In genomic region chr5:103681824-103682223, GRCm38 (mm10) we compare ENCODE assay signal across 26 mouse cellular contexts. TPM values are rescaled to one million over a fixed set of nuclear protein-coding genes. Genes with fewer than 3 reads are reported as not detected.
DNase-seq lines count a peak whose midpoint lies in the region; ATAC-seq lines count a peak whose summit lies in the region.
"Had no signal": no experiment of that assay in that cellular context is flagged by ENCODE, and none has a peak within 500 bp of the region (broad histone marks: within the 10 kb centered on the region; RNA-seq: fewer than 3 reads in every experiment).

No protein-coding gene starts in this region.

- H3K9ac ChIP-seq in embryonic facial prominence, embryonic 14.5 days (ENCODE audit: low read depth, low read length), result 0 out of 2 replicates have a peak overlapping the region, but pooled peaks have one; percentile 11
- H3K9ac ChIP-seq: embryonic facial prominence, embryonic 13.5 days; forebrain, embryonic 13.5 days; forebrain, embryonic 15.5 days; forebrain, postnatal 0 days had no signal

- WGBS in embryonic facial prominence, embryonic 14.5 days, result 29% methylated on average over 3 of the region's 3 CpGs
- WGBS in embryonic facial prominence, embryonic 10.5 days, result 45% methylated on average over 3 of the region's 3 CpGs

- no peak overlapping the region for H3K27ac ChIP-seq in embryonic facial prominence, embryonic 14.5 days (replicated peaks; ENCODE audit: low read depth, low read length)
- H3K27ac ChIP-seq in embryonic facial prominence, embryonic 10.5 days (replicated peaks), result no peak overlapping the region
- H3K27ac ChIP-seq: embryonic facial prominence, embryonic 13.5 days; forebrain, embryonic 13.5 days; forebrain, embryonic 15.5 days had no signal

- H3K9me3 ChIP-seq in embryonic facial prominence, embryonic 14.5 days (ENCODE audit: control insufficient read depth, low read length), result no peaks in the 10 kb centered on the region
- H3K9me3 ChIP-seq in embryonic facial prominence, embryonic 10.5 days, result no peaks in the 10 kb centered on the region
- H3K9me3 ChIP-seq: embryonic facial prominence, embryonic 13.5 days; forebrain, embryonic 13.5 days; forebrain, embryonic 15.5 days; G1E had no signal

- DNase-seq in adrenal gland, adult 2 months, result peak; percentile 32
- DNase-seq in adrenal gland, adult 8-10 months, result no peak
- no peak for DNase-seq in embryonic facial prominence, embryonic 14.5 days (ENCODE audit: low spot score)
- DNase-seq in embryonic facial prominence, embryonic 10.5 days (ENCODE audit: low spot score), result no peak
- peak; percentile 18 for DNase-seq in ovary, postnatal 36 days (ENCODE audit: low spot score)
- DNase-seq in ovary, postnatal 14 days (ENCODE audit: low spot score), result no peak
- DNase-seq in cerebellum, adult 9-10 months, result no peak
- DNase-seq: adrenal gland, postnatal 10 days; B cell, adult 2 months; cerebellum, adult 11 months; cerebellum, adult 18-20 months; cerebellum, adult 8-10 months; cerebellum, postnatal 10 days; cerebellum, postnatal 25 days; forebrain, postnatal 0 days had no signal

- H3K4me1 ChIP-seq in embryonic facial prominence, embryonic 14.5 days (ENCODE audit: control insufficient read depth, insufficient read depth, low read length), result no peaks in the 10 kb centered on the region
- H3K4me1 ChIP-seq in embryonic facial prominence, embryonic 10.5 days, result no peaks in the 10 kb centered on the region; the same call in 1 of the 2 replicates
- H3K4me1 ChIP-seq: forebrain, embryonic 13.5 days; forebrain, embryonic 15.5 days had no signal

- no peaks in the 10 kb centered on the region for H3K36me3 ChIP-seq in embryonic facial prominence, embryonic 14.5 days (ENCODE audit: control insufficient read depth, insufficient read depth, low read length)
- H3K36me3 ChIP-seq in embryonic facial prominence, embryonic 10.5 days (replicated peaks), result no peaks in the 10 kb centered on the region
- H3K36me3 ChIP-seq: embryonic facial prominence, embryonic 13.5 days; forebrain, embryonic 15.5 days; G1E had no signal

- ATAC-seq in embryonic facial prominence, embryonic 14.5 days (ENCODE audit: low read depth), result no peak
- ATAC-seq: CD4-positive, CD25-positive, alpha-beta regulatory T cell, adult 4 months; forebrain, embryonic 13.5 days; forebrain, embryonic 15.5 days; forebrain, postnatal 0 days; Patski had no signal

- H3K4me3 ChIP-seq in embryonic facial prominence, embryonic 14.5 days (ENCODE audit: low read depth, low read length), result no peak overlapping the region
- no peak overlapping the region for H3K4me3 ChIP-seq in embryonic facial prominence, embryonic 10.5 days
- H3K4me3 ChIP-seq: embryonic facial prominence, embryonic 13.5 days; forebrain, embryonic 13.5 days; forebrain, embryonic 15.5 days had no signal

- H3K4me2 ChIP-seq in embryonic facial prominence, embryonic 14.5 days (ENCODE audit: low read depth, low read length), result no peak overlapping the region
- H3K4me2 ChIP-seq: embryonic facial prominence, embryonic 13.5 days; forebrain, embryonic 13.5 days; forebrain, embryonic 15.5 days had no signal

- H3K27me3 ChIP-seq in embryonic facial prominence, embryonic 14.5 days (replicated peaks; ENCODE audit: control insufficient read depth, insufficient read depth, low read length), result no peaks in the 10 kb centered on the region
- H3K27me3 ChIP-seq in embryonic facial prominence, embryonic 10.5 days (replicated peaks; ENCODE audit: low read depth, poor library complexity, severe bottlenecking), result no peaks in the 10 kb centered on the region
- H3K27me3 ChIP-seq: CH12.LX; embryonic facial prominence, embryonic 13.5 days; forebrain, embryonic 13.5 days; forebrain, embryonic 15.5 days; Patski had no signal

RNA-seq across cellular contexts. Expression of gene Aff1, which starts 10.3 kb away (rescaled TPM):
- total RNA-seq in adrenal gland, adult 2 months (2021), result 10 to 100 TPM; 32.8 to 50.0 TPM
- polyA plus RNA-seq in adrenal gland, adult 2 months (2012; rRNA removed), result 4.3 and 5.6 TPM in 2 replicates
- total RNA-seq in adrenal gland, adult 8-10 months (2022), result 10 to 100 TPM; 44.1 to 57.5 (median 51.0) TPM
- polyA plus RNA-seq in embryonic facial prominence, embryonic 14.5 days (2014; fragmentation: Nextera tagmentation; extraction: Ambion mirVana), result 7.5 and 8.2 TPM in 2 replicates
- polyA plus RNA-seq in embryonic facial prominence, embryonic 10.5 days (2016; fragmentation: Nextera tagmentation; extraction: Ambion mirVana), result 4.0 and 5.5 TPM in 2 replicates

RNA-seq across cellular contexts. Expression of gene 1700016H13Rik, which starts 26.0 kb away (rescaled TPM):
- total RNA-seq in adrenal gland, adult 2 months (2021), result not detected
- not detected in 2 replicates for polyA plus RNA-seq in adrenal gland, adult 2 months (2012; rRNA removed)
- total RNA-seq in adrenal gland, adult 8-10 months (2022), result not detected
- polyA plus RNA-seq in embryonic facial prominence, embryonic 14.5 days (2014; fragmentation: Nextera tagmentation; extraction: Ambion mirVana), result 0.24 TPM in 1 of 2 replicates, not detected in the other
- polyA plus RNA-seq in embryonic facial prominence, embryonic 10.5 days (2016; fragmentation: Nextera tagmentation; extraction: Ambion mirVana), result 0.26 and 0.31 TPM in 2 replicates
- total RNA-seq: adrenal gland, postnatal 10 days; adrenal gland, postnatal 4 days; CH12.LX; G1E had no signal
- polyA plus RNA-seq: CD4-positive, CD25-positive, alpha-beta regulatory T cell, adult 4 months; cortical plate, adult 2 months; G1E; Patski had no signal

RNA-seq across cellular contexts. Expression of gene Slc10a6, which starts 52.6 kb away (rescaled TPM):
- total RNA-seq in adrenal gland, adult 2 months (2021), result 1 to 10 TPM; 1.3 to 1.8 TPM
- 0.83 and 1.1 TPM in 2 replicates for polyA plus RNA-seq in adrenal gland, adult 2 months (2012; rRNA removed)
- total RNA-seq in adrenal gland, adult 8-10 months (2022), result 1 to 10 TPM; 1.2 to 3.6 (median 1.9) TPM
- 1.4 and 1.6 TPM in 2 replicates for polyA plus RNA-seq in embryonic facial prominence, embryonic 14.5 days (2014; fragmentation: Nextera tagmentation; extraction: Ambion mirVana)
- not detected in 2 replicates for polyA plus RNA-seq in embryonic facial prominence, embryonic 10.5 days (2016; fragmentation: Nextera tagmentation; extraction: Ambion mirVana)
- total RNA-seq: CH12.LX had no signal
- polyA plus RNA-seq: CD4-positive, CD25-positive, alpha-beta regulatory T cell, adult 4 months; cortical plate, adult 2 months; embryonic facial prominence, embryonic 11.5 days; forebrain, embryonic 11.5 days; forebrain, embryonic 13.5 days; forebrain, embryonic 15.5 days; G1E; Patski had no signal

Comparison
In these comparisons a context has a peak if more than half of its experiments do, and no peak if none do; other contexts are left out.
1. DNase-seq: peak in adrenal gland, adult 2 months (single experiment) and ovary, postnatal 36 days (single experiment); none in adrenal gland, adult 8-10 months (single experiment), embryonic facial prominence, embryonic 14.5 days (single experiment), embryonic facial prominence, embryonic 10.5 days (single experiment), ovary, postnatal 14 days (single experiment) and cerebellum, adult 9-10 months (single experiment).